Comparison of ENCODE assay signal across 13 mouse cellular contexts in the genomic region with DNA sequence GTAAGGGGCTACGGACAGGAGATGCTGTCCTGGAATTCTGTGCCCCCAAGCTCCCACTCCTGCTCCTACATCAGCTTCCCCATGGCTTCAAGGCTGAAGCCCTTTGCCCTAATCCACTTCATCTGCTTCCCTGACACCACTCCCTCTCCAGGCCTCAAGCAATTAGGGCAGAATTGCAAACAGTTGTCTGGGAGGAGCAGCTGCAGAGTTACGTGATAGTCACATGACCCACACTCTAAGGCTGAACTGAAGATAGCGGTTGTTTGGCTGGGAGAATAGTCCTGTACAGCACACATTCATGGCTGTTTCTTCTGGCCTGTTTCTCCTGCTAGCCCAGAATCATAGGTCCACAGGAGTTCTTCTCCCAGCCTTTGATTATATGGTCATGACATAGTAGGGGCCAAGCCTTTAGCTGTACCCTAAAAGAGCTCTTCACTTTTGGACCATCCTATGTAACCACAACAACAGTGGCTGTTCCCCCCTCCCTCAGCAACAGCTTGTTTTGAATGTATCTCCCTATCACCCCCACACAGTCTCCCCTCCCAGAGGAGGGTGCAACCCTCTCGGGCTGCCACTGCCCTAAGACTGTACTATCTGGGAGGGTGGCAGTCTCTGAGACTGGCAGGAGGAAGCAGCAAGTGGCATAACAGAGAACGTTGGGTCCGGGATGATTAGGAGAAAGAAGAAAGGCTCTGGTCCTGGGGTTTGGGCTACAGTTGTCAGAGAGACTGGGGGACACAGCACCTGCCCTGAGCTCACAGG. TPM values are rescaled to one million over a fixed set of nuclear protein-coding genes. Genes with fewer than 3 reads are reported as not detected.
A peak's percentile ranks its signal among the peaks of the same experiment; 100 is the strongest.
DNase-seq lines count a peak whose midpoint lies in the region; ATAC-seq lines count a peak whose summit lies in the region.
"Had no signal": no experiment of that assay in that cellular context is flagged by ENCODE, and none has a peak within 500 bp of the region (broad histone marks: within the 10 kb centered on the region; RNA-seq: fewer than 3 reads in every experiment).

No protein-coding gene starts in this region.

- peaks cover 45% of the 10 kb centered on the region for H3K4me1 ChIP-seq in forebrain, embryonic 10.5 days
- peaks cover 3% of the 10 kb centered on the region; the same call in 1 of the 2 replicates for H3K4me1 ChIP-seq in forebrain, embryonic 11.5 days (replicated peaks; ENCODE audit: control insufficient read depth, insufficient read depth, low read length)
- peaks cover 18% of the 10 kb centered on the region for H3K4me1 ChIP-seq in liver, embryonic 12.5 days

- no peaks in the 10 kb centered on the region for H3K36me3 ChIP-seq in forebrain, embryonic 10.5 days (replicated peaks)
- H3K36me3 ChIP-seq in forebrain, embryonic 11.5 days (ENCODE audit: control insufficient read depth, insufficient read depth, low read length): no peaks in the 10 kb centered on the region
- H3K36me3 ChIP-seq in liver, embryonic 12.5 days: no peaks in the 10 kb centered on the region
- H3K36me3 ChIP-seq: heart, embryonic 15.5 days had no signal

- no peaks in the 10 kb centered on the region for H3K27me3 ChIP-seq in forebrain, embryonic 10.5 days (ENCODE audit: poor library complexity, severe bottlenecking)
- H3K27me3 ChIP-seq in forebrain, embryonic 11.5 days (ENCODE audit: control insufficient read depth, insufficient read depth, low read length): no peaks in the 10 kb centered on the region
- peaks cover 9% of the 10 kb centered on the region; the same call in 1 of the 2 replicates for H3K27me3 ChIP-seq in liver, embryonic 12.5 days (replicated peaks)
- H3K27me3 ChIP-seq: heart, embryonic 15.5 days had no signal

- H3K4me2 ChIP-seq in forebrain, embryonic 11.5 days (ENCODE audit: low read depth, low read length, severe bottlenecking): no peak overlapping the region
- H3K4me2 ChIP-seq in liver, embryonic 12.5 days: no peak overlapping the region
- H3K4me2 ChIP-seq: heart, embryonic 15.5 days had no signal

- peak overlapping the region; percentile 16; the same call in 1 of the 2 replicates for H3K27ac ChIP-seq in forebrain, embryonic 10.5 days
- H3K27ac ChIP-seq in forebrain, embryonic 11.5 days (ENCODE audit: low read depth, low read length): no peak overlapping the region
- no peak overlapping the region for H3K27ac ChIP-seq in liver, embryonic 12.5 days
- H3K27ac ChIP-seq: heart, embryonic 15.5 days; macrophage had no signal

- DNase-seq in forebrain, embryonic 10.5 days (ENCODE audit: extremely low spot score, low spot score): no peak
- DNase-seq in forebrain, embryonic 11.5 days (ENCODE audit: low spot score): no peak
- DNase-seq in ES-CJ7 (ENCODE audit: low read depth, low spot score): peak; percentile 60
- DNase-seq in adrenal gland, adult 18-20 months (ENCODE audit: low spot score in 2 of 2): no peak
- DNase-seq in ovary, postnatal 14 days (ENCODE audit: low spot score): no peak
- DNase-seq in right cerebral cortex, postnatal 10 days (ENCODE audit: low spot score in 2 of 2): no peak
- DNase-seq: adrenal gland, adult 2 months; B cell, adult 2 months; kidney, postnatal 4 days had no signal

- H3K9me3 ChIP-seq in forebrain, embryonic 10.5 days: no peaks in the 10 kb centered on the region
- no peaks in the 10 kb centered on the region for H3K9me3 ChIP-seq in forebrain, embryonic 11.5 days (ENCODE audit: control insufficient read depth, low read length)
- H3K9me3 ChIP-seq in liver, embryonic 12.5 days (replicated peaks): no peaks in the 10 kb centered on the region
- H3K9me3 ChIP-seq: heart, embryonic 15.5 days had no signal

- H3K4me3 ChIP-seq in forebrain, embryonic 10.5 days: no peak overlapping the region
- H3K4me3 ChIP-seq in forebrain, embryonic 11.5 days (ENCODE audit: low read depth, low read length): no peak overlapping the region
- H3K4me3 ChIP-seq in liver, embryonic 12.5 days: no peak overlapping the region
- H3K4me3 ChIP-seq: heart, embryonic 15.5 days had no signal

- 65% methylated on average over 6 of the region's 6 CpGs for WGBS in forebrain, embryonic 10.5 days
- 57% methylated on average over 6 of the region's 6 CpGs for WGBS in forebrain, embryonic 11.5 days
- WGBS in liver, embryonic 12.5 days (ENCODE audit: insufficient replicate concordance): 30% methylated on average over 6 of the region's 6 CpGs

- no peak for ATAC-seq in forebrain, embryonic 11.5 days (replicated peaks; ENCODE audit: low FRiP score)
- ATAC-seq in erythroblast, adult 5-6 weeks (replicated peaks; ENCODE audit: low FRiP score, poor library complexity, severe bottlenecking): peak; percentile 58
- ATAC-seq in liver, embryonic 12.5 days: peak; percentile 33; the same call in 1 of the 2 replicates

- no peak overlapping the region for H3K9ac ChIP-seq in forebrain, embryonic 11.5 days (ENCODE audit: low read length)
- no peak overlapping the region for H3K9ac ChIP-seq in liver, embryonic 12.5 days
- H3K9ac ChIP-seq: heart, embryonic 15.5 days had no signal

RNA-seq across cellular contexts. Expression of a gene that starts 3.8 kb away (rescaled TPM):
- not detected in 2 replicates for polyA plus RNA-seq in forebrain, embryonic 10.5 days (2016; fragmentation: Nextera tagmentation; extraction: Ambion mirVana)
- not detected in 2 replicates for polyA plus RNA-seq in forebrain, embryonic 11.5 days (2014; fragmentation: Nextera tagmentation; extraction: Ambion mirVana)
- not detected in 2 replicates for total RNA-seq in erythroblast, adult 5-6 weeks (2015; ENCODE audit: low replicate concordance)
- not detected in 2 replicates for total RNA-seq in erythroblast, adult 5-6 weeks (2017; ENCODE audit: low replicate concordance)
- 2.3 and 3.6 TPM in 2 replicates for polyA plus RNA-seq in liver, embryonic 12.5 days (2016; fragmentation: Nextera tagmentation; extraction: Ambion mirVana)
- not detected for total RNA-seq in adrenal gland, adult 18-20 months (2021)
- total RNA-seq: adrenal gland, adult 2 months had no signal
- polyA plus RNA-seq: macrophage had no signal

RNA-seq across cellular contexts. Expression of a gene that starts 7.6 kb away (rescaled TPM):
- polyA plus RNA-seq in forebrain, embryonic 10.5 days (2016; fragmentation: Nextera tagmentation; extraction: Ambion mirVana): not detected in 2 replicates
- not detected in 2 replicates for polyA plus RNA-seq in forebrain, embryonic 11.5 days (2014; fragmentation: Nextera tagmentation; extraction: Ambion mirVana)
- not detected in 2 replicates for total RNA-seq in erythroblast, adult 5-6 weeks (2015; ENCODE audit: low replicate concordance)
- total RNA-seq in erythroblast, adult 5-6 weeks (2017; ENCODE audit: low replicate concordance): not detected in 2 replicates
- not detected in 2 replicates for polyA plus RNA-seq in liver, embryonic 12.5 days (2016; fragmentation: Nextera tagmentation; extraction: Ambion mirVana)
- not detected for total RNA-seq in adrenal gland, adult 18-20 months (2021)
- total RNA-seq: adrenal gland, adult 2 months had no signal
- polyA plus RNA-seq: adrenal gland, adult 2 months; heart, embryonic 15.5 days; macrophage had no signal

RNA-seq across cellular contexts. Expression of a gene that starts 18.6 kb away (rescaled TPM):
- 0.41 and 0.45 TPM in 2 replicates for polyA plus RNA-seq in forebrain, embryonic 10.5 days (2016; fragmentation: Nextera tagmentation; extraction: Ambion mirVana)
- polyA plus RNA-seq in forebrain, embryonic 11.5 days (2014; fragmentation: Nextera tagmentation; extraction: Ambion mirVana): 0.84 and 1.5 TPM in 2 replicates
- total RNA-seq in erythroblast, adult 5-6 weeks (2015; ENCODE audit: low replicate concordance): not detected in 2 replicates
- not detected in 2 replicates for total RNA-seq in erythroblast, adult 5-6 weeks (2017; ENCODE audit: low replicate concordance)
- 0.16 and 0.32 TPM in 2 replicates for polyA plus RNA-seq in liver, embryonic 12.5 days (2016; fragmentation: Nextera tagmentation; extraction: Ambion mirVana)
- total RNA-seq in adrenal gland, adult 18-20 months (2021): 1 to 10 TPM; 2.0 to 2.6 TPM
- polyA plus RNA-seq: macrophage had no signal

RNA-seq across cellular contexts. Expression of a gene that starts 26.2 kb away (rescaled TPM):
- not detected in 2 replicates for polyA plus RNA-seq in forebrain, embryonic 10.5 days (2016; fragmentation: Nextera tagmentation; extraction: Ambion mirVana)
- polyA plus RNA-seq in forebrain, embryonic 11.5 days (2014; fragmentation: Nextera tagmentation; extraction: Ambion mirVana): not detected in 2 replicates
- total RNA-seq in erythroblast, adult 5-6 weeks (2015; ENCODE audit: low replicate concordance): not detected in 2 replicates
- total RNA-seq in erythroblast, adult 5-6 weeks (2017; ENCODE audit: low replicate concordance): not detected in 2 replicates
- polyA plus RNA-seq in liver, embryonic 12.5 days (2016; fragmentation: Nextera tagmentation; extraction: Ambion mirVana): not detected in 2 replicates
- not detected for total RNA-seq in adrenal gland, adult 18-20 months (2021)
- total RNA-seq: adrenal gland, adult 2 months had no signal
- polyA plus RNA-seq: adrenal gland, adult 2 months; heart, embryonic 15.5 days; macrophage had no signal

RNA-seq across cellular contexts. Expression of a gene that starts 39.5 kb away (rescaled TPM):
- polyA plus RNA-seq in forebrain, embryonic 10.5 days (2016; fragmentation: Nextera tagmentation; extraction: Ambion mirVana): 31.7 and 33.5 TPM in 2 replicates
- polyA plus RNA-seq in forebrain, embryonic 11.5 days (2014; fragmentation: Nextera tagmentation; extraction: Ambion mirVana): 11.4 and 11.5 TPM in 2 replicates
- total RNA-seq in erythroblast, adult 5-6 weeks (2015; ENCODE audit: low replicate concordance): 3.7 and 6.7 TPM in 2 replicates
- 12.8 and 13.8 TPM in 2 replicates for total RNA-seq in erythroblast, adult 5-6 weeks (2017; ENCODE audit: low replicate concordance)
- polyA plus RNA-seq in liver, embryonic 12.5 days (2016; fragmentation: Nextera tagmentation; extraction: Ambion mirVana): 16.6 and 17.0 TPM in 2 replicates
- 100 to 1,000 TPM; 111 to 112 TPM for total RNA-seq in adrenal gland, adult 18-20 months (2021)
